Mouse (Mus musculus): ENCODE results near the gene Tnfrsf11a.
A peak's percentile ranks its signal among the peaks of the same experiment; 100 is the strongest.

Gene Tnfrsf11a

DNA sequence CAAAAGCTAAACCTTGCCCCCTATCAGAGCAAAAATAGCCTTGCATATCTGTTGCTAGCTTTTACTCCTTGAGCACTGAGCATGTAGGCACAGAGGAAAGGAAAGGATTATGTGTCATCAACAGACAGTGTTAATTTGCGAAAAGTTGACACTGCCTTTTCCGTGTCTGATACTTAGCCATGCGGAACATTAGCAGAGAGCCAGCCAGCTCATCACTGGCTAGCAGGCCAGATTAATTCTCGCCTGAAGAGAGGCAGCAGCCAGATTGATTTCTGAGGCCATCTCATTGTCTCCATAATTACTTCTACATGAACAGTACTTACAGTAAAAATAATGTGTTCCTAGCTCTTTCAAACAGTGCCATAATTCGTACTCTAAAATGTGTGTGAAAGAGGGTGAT, 48.7 kb downstream of the Tnfrsf11a start:
- DNase-seq, result no peak

DNA sequence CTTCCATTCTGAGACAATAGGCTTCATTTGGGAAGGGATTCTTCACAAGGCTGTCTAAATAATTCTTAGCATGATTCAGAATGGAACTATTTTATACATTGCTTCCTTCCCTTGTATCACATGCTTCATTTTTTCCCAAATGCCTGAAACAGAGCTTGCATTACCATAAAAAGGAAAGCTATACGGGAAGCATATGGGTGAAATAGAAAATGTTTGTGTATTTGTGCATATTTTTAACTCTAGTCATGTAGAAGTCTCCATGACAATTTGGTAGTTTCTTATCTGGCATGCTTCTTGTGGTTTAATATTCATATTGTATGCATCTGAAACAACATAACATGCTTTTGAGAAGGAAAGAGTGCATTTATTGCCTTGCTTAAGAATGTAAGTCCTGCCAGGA, 52.3 kb downstream of the Tnfrsf11a start:
- no peak for DNase-seq

GRCm38 (mm10) chr1:105842950-105843349, 62.4 kb downstream of the Tnfrsf11a start:
- no peak for DNase-seq

DNA sequence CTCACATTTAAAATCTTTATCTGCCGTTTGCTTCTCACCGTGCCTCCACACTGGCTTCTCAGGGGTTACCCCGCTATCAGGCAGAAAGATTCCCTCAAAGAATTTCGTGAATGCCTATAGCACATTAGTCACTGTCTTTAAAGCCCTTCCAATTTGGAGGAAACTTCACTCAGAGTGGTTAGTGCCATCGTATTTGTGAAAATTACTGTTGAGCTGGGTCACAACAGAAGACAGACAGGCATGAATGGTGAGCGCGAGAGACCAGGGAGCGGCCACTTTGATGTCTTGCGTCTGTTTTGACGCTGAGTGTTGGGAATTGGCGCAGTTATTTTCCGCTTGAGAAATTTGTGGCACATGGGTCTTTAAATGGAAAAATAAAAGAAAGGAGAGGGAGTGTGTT, 62.9 kb downstream of the Tnfrsf11a start:
- no peak for DNase-seq

DNA sequence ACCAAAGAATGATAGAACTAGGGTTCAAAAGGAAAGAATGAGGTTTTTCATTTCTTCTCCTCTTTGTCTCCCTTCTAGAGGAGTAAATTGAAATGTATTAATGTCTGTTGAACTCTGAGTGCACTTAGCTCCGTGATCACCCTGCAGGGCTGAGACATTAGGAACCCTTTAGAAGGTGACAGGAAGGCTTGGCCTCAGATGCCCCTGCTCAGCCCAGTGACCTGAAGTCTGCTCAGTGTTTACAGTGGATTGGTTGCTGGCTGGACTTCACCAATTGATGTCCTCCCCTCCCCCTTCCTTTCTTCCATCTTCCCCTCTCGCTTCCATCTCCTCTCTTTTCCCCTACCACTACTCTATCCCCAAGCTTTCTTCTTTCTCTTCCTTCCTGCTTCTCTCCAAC, 63.3 kb downstream of the Tnfrsf11a start:
- DNase-seq, result no peak

DNA sequence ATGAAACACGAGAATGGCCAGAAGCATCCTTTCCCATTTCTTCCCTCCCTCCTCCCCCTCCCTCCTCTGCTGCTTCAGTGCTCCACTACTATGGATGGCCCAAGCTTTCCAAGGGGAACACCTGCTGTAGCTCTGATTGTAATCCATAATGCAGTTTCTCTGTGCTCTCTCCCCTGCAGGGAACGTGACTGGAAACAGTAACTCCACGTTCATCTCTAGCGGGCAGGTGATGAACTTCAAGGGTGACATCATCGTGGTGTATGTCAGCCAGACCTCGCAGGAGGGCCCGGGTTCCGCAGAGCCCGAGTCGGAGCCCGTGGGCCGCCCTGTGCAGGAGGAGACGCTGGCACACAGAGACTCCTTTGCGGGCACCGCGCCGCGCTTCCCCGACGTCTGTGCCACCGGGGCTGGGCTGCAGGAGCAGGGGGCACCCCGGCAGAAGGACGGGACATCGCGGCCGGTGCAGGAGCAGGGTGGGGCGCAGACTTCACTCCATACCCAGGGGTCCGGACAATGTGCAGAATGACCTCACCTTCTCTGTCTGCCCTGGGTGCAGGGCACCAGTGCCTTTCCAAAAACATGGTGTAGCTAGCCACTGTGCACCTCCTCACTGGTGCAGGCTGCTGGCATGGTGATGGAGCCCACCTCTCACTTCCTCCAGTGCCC, 64.0 kb downstream of the Tnfrsf11a start:
- DNase-seq, result peak; percentile 16

DNA sequence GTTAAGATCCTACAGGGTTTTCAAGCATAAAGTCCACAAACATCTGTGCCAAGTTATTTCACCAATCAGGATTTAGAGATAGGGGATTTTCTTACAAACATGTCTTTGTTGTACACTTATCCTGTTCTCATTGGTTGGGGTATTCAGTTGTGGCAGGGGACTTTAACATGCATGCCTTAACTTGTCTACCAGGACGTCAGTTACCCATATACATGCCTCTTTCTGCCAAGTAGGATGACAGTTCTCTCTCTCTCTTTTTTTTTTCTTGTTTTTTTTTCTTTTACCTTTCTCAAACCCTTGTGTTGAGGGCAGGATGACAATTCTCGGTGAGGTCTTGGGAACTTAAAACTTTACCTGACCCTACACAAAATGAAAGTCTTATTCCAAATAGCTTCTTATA, 65.9 kb downstream of the Tnfrsf11a start:
- no peak for DNase-seq

GRCm38 (mm10) chr1:105848806-105849205, 68.3 kb downstream of the Tnfrsf11a start:
- no peak for DNase-seq

GRCm38 (mm10) chr1:105851341-105851740, 70.8 kb downstream of the Tnfrsf11a start:
- DNase-seq, result no peak

GRCm38 (mm10) chr1:105859740-105860139, 79.2 kb downstream of the Tnfrsf11a start:
- DNase-seq, result no peak

DNA sequence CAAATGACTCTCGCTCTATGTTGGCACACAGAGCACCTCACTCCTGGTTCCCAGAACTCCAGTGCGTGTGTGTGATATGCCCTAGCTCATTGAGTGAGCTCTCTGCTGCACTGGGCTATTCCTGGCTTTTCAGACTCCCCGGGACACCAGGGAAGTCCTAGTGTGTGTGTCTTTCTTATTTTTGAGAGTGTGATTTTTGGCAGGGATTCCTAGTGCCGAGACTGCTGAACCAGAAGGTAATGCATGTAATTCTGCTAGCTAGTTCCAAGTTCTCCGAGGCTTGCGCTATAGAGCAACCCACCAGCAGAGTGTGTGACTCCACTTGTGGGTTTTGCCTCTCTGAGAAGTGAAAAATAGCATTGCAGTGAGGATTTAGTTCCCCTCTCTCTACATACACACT, 96.1 kb downstream of the Tnfrsf11a start:
- DNase-seq, result peak; percentile 33

GRCm38 (mm10) chr1:105877808-105878207, 97.3 kb downstream of the Tnfrsf11a start:
- no peak for DNase-seq

- DNase-seq, result no peak
Measured at GRCm38 (mm10) chr1:105878416-105878815, 97.9 kb downstream of the Tnfrsf11a start.

DNA sequence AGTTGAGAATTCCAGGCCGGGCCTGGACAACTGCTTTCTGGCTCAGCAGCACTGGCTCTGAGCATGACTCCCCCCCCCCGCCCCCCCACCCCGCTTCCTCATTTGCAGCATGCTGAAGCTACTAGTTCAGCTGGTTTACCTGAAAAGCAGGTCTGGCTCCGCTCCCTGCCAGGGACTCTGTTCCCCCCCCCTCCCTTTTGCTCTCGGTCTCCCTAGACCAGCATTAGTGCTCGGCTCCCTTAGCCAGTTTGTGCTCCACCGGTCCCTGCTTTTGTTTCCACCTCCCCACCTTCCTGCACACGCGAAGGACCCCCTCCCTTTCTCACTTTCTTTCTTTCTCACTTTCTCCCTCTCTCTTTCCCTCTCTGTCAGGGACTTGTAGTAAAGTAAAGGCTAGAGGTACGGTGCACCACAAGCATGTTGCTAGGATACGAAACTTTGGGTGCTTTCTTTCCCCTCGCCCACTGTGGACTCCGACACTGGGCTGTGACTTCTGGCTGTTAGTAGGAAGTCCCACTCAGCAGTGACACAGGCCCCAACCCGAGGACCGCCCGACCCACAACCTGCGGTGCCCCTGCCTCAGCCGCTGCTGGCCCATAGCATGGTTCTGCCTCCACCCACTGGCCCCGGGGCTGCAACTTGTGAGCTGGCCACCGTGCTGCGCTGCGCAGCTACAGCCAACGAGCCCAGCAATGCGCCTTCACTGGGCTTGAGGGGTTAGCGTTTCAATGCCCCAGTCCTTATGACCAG, 100.2 kb downstream of the Tnfrsf11a start:
- DNase-seq, result no peak

DNA sequence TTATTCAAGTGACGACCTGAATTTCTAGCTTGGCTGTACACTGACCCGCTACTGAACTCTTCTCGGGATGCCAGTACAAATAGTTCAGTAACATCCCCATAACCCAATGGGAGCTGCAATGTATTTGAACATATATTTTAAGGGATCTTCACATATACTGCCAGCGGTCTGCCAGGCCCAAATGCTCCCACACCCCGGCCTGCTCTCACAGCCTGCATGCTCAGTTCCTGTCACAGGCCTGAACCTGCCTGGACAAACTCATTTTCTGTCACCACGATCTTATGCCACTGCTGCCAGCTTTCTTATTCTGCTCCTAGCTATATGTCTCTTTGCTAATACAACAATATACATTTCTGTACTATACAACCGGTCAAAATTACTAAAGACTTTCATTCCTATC, 100.9 kb downstream of the Tnfrsf11a start:
- DNase-seq, result no peak

DNA sequence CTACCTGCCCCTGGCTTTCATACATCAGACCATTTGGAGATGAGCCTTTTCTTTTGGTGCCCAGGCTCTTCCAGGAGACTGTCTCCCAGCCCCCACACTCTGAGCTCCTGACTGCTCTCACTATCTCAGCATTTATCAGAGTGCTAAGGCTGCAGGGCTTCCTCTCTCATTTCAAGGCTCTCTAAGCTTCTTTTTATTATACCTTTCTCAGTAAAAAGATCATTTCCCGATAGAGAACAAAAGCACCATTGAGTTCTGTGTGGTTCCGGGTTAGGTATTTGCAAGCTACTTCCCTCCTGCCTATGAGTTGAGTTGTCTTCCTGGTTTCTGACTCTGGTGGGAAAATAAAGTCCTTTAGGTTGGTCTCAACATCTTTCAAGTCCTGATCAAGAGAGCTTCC, 103.0 kb downstream of the Tnfrsf11a start:
- no peak for DNase-seq

- DNase-seq, result no peak
Measured at GRCm38 (mm10) chr1:105885101-105885500, 104.6 kb downstream of the Tnfrsf11a start.

DNA sequence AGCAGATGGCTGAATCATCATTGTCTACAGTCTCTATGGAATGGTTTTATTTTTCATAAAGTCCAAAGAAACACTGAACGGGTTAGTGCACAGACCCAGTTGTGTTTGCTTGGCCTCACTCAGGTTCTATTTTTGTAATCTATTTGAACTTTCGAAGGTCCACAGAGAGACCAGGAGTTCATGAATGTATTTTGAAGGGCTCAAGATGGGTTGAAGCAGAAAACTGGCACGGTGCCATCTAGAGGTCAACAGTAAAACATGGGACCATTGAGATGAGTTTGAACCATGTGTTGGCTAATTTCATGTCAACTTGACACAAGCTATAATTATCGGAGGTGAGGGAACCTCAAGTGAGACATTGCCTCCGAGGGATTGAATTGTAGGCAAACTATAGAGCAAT, 105.1 kb downstream of the Tnfrsf11a start:
- DNase-seq, result no peak

- no peak for DNase-seq
Measured at GRCm38 (mm10) chr1:105886358-105886757, 105.8 kb downstream of the Tnfrsf11a start.

- DNase-seq, result peak; percentile 80
Measured at GRCm38 (mm10) chr1:105891032-105891725, 110.7 kb downstream of the Tnfrsf11a start.

DNA sequence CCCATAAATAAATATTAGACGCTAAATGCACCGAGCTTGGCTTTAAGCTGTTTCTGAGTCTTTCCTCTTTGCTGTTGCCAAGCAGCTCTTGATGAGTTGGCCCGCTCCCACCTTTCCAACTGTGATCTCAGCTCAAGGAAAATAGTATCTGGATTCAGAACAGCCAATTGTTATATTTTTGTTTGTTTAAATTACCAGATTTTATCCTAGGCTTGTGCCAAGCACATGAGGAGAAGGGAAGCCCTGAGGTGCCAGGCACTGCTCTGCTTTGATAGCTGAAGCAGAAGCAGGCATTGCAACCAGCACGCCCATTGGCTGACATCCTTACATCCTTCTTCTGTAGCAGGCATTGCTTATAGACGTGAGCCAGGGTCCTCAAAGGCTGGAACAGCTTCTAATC, 114.5 kb downstream of the Tnfrsf11a start:
- no peak for DNase-seq
